Mouse (Mus musculus): ENCODE measurements around the gene Blm. TPM values are rescaled to one million over a fixed set of nuclear protein-coding genes. Genes with fewer than 3 reads are reported as not detected.
A peak's percentile ranks its signal among the peaks of the same experiment; 100 is the strongest.

Blm gene
- 29.7 and 34.0 TPM in 2 replicates for polyA plus RNA-seq (2015; fragmentation: Nextera tagmentation; extraction: Ambion mirVana)

DNA sequence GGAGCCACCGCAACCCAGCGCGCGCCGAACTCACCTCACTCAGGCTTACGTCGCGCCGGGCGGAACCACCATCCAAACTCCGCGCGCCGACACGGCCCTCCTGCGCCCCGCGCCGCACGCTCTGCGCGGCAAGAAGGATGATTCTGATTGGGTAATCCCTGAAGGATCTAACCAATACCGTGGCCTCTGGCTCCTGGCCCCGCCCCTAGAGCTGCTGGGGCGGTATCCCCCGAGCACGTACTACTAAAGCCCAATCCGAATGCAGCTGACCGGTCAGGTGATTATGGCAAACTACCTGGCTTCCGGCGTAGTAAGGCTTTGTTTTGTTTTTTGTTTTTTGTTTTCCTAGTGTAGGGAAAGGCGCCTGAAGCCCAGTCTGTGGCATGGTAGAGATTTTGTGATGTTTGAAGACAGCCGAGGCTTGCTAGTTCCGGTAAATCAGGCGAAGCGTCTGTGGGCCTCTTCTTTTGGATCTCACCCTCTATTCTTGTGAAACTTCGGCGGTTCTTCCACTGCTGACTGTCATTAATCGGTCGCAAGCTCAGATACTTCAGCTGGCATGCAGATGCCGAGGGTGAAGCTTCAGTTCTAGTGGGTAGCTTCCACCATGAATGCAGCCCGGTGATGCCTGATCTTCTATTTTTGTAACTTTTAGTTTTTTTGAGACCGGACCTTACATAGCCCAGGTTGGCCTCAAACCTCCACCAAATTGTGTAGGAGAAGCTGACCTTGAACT is at the start of gene Blm:
Blm (minus strand) TSS at position 111 of the 736 bp plus-strand sequence.
- WGBS (ENCODE audit: insufficient replicate concordance): under 1% methylated on average over 43 of the region's 43 CpGs
- Histone ChIP-seq H3K9ac (peak within 1 kb of the TSS; percentile 87), H3K36me3 (peaks cover 8% of the 10 kb centered on the region; the same call in 1 of the 2 replicates), H3K9me3 (replicated peaks) (no peaks in the 10 kb centered on the region), H3K4me2 (peak within 1 kb of the TSS; percentile 82), H3K4me1 (replicated peaks) (peaks cover 71% of the 10 kb centered on the region), H3K27ac (peak within 1 kb of the TSS; percentile 95), H3K27me3 (no peaks in the 10 kb centered on the region), H3K4me3 (replicated peaks) (peak within 1 kb of the TSS; percentile 75)
- peak; percentile 98 for DNase-seq
- peak; percentile 96 for ATAC-seq (ENCODE audit: low read depth)

DNA sequence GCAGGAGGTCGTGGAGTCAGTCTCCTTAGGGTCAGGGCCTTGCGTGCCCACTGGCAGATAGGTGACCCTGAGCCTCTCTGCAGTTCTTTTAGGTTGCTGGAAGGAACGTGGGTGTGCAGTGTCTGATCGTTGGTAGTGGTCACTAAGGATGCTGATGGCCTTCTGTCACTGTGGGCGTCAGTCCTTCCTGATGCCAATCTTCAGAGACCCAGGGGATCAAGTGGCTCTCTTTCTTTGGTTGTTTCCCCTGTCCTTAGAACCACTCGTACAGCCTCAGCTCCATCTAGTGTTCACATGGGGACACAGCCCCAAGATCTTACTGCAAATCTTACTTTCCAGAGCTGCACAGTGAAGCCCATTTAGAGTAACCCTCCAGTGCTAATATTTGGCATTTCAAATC is 49.1 kb upstream of the Blm start:
- DNase-seq: no peak
- H3K36me3 ChIP-seq: 0 out of 2 replicates have a peak, but pooled peaks cover 4% of the 10 kb centered on the region
- no peak overlapping the region for H3K4me2 ChIP-seq
- no peak overlapping the region for H3K27ac ChIP-seq
- H3K4me1 ChIP-seq (replicated peaks): peaks cover 25% of the 10 kb centered on the region
- WGBS (ENCODE audit: insufficient replicate concordance): 22% methylated on average over 6 of the region's 6 CpGs
- H3K9ac ChIP-seq: no peak overlapping the region
- 0 out of 2 replicates have a peak, but pooled peaks have one; percentile 21 for ATAC-seq (ENCODE audit: low read depth)
- H3K4me3 ChIP-seq (replicated peaks): no peak overlapping the region
- H3K9me3 ChIP-seq (replicated peaks): no peaks in the 10 kb centered on the region
- H3K27me3 ChIP-seq: peaks cover 7% of the 10 kb centered on the region; the same call in 1 of the 2 replicates

DNA sequence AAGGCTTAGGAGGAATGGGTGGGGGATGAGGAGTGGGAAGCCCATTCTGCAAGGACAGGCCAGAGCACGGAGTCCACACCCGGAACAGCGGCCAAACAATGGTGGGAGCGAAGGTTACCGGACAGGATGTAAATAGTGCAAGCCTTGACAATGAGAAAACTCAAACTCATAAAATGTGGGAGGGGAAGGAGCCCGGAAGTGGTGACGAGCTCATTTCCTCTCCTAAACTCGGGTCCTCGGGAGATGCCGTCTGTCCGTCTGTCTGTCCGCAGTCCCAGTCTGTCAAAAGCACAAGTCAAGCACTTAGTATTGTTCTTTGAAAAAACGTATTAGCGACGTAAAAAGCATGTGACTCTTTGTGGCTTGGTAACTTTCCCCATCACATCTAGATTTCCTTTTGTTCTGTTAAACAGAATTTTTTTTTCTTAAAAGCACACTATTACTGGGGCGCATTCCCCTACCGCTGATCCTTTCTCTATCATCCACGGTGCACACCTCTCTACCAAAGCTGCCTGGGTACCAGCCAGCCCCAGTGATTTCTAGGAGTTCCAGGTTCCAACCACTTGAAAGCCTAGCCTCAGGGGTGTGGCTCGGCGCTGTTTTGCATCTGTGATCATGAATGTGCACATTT is 48.0 kb upstream of the Blm start:
- Histone ChIP-seq H3K27me3 (peaks cover 7% of the 10 kb centered on the region; the same call in 1 of the 2 replicates), H3K4me1 (replicated peaks) (peaks cover 24% of the 10 kb centered on the region), H3K27ac (no peak overlapping the region), H3K9me3 (replicated peaks) (no peaks in the 10 kb centered on the region), H3K36me3 (no peaks in the 10 kb centered on the region), H3K9ac (no peak overlapping the region), H3K4me3 (replicated peaks) (0 out of 2 replicates have a peak overlapping the region, but pooled peaks have one; percentile 16), H3K4me2 (peak overlapping the region; percentile 42)
- peak; percentile 41; the same call in 1 of the 2 replicates for ATAC-seq (ENCODE audit: low read depth)
- DNase-seq: no peak
- 18% methylated on average over 20 of the region's 20 CpGs for WGBS (ENCODE audit: insufficient replicate concordance)

DNA sequence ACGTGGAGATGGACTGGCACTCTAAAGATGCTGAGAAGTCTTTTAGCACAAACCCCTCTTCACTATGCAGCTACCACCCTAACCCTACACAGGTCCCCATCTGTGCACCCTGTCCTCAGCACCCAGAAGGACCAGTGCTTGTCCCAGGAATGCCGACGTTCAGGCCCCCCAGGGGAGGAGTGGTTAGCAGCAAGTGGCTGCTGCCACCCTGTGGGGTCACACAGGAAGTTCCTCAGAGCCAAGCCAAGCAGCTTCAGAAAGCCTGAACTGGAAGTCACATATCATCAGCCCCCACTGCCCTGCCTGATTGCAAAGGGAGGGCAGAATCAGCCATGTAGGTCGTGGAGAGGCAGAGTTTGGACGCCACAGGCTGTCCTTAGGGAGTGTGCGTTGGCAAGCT is 45.4 kb upstream of the Blm start:
- H3K9me3 ChIP-seq (replicated peaks): no peaks in the 10 kb centered on the region
- no peak overlapping the region for H3K9ac ChIP-seq
- 33% methylated on average over 6 of the region's 6 CpGs for WGBS (ENCODE audit: insufficient replicate concordance)
- no peaks in the 10 kb centered on the region for H3K36me3 ChIP-seq
- H3K27me3 ChIP-seq: peaks cover 5% of the 10 kb centered on the region; the same call in 1 of the 2 replicates
- no peak overlapping the region for H3K4me3 ChIP-seq (replicated peaks)
- H3K4me2 ChIP-seq: no peak overlapping the region
- ATAC-seq (ENCODE audit: low read depth) (no peak), DNase-seq (no peak)
- peaks cover 19% of the 10 kb centered on the region for H3K4me1 ChIP-seq (replicated peaks)
- no peak overlapping the region for H3K27ac ChIP-seq

DNA sequence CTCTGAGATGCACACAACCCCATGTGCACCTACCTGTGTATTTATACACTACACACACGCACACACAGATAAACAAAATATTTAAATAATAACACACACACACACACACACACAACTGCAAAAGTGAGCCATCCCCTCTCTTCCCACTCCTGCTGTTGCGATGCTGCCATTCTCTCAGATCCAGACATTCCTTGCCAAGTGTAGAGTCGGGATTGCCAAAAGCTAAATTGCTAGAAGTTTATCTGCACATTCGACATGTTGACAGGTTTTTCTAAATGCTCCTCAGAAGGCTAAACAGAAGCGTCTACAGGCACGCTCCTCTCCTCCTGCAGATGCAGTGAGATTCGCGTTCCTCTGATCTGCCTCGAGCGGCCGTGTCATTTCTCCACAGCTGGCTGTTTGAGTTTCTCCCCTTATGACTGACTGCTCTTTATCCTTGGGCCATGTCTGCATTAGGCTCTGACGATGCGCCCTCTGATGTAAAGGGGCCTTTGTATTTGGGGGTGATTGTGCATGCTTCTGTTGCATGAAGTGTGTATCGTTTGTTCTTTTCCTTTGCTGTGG is 42.6 kb upstream of the Blm start:
- WGBS (ENCODE audit: insufficient replicate concordance): 68% methylated on average over 14 of the region's 14 CpGs
- H3K36me3 ChIP-seq: no peaks in the 10 kb centered on the region
- H3K4me2 ChIP-seq: no peak overlapping the region
- no peak overlapping the region for H3K4me3 ChIP-seq (replicated peaks)
- H3K4me1 ChIP-seq (replicated peaks): peaks cover 4% of the 10 kb centered on the region
- no peak for DNase-seq
- H3K27ac ChIP-seq: no peak overlapping the region
- H3K27me3 ChIP-seq: peaks cover 8% of the 10 kb centered on the region; the same call in 1 of the 2 replicates
- H3K9me3 ChIP-seq (replicated peaks): no peaks in the 10 kb centered on the region
- no peak for ATAC-seq (ENCODE audit: low read depth)
- no peak overlapping the region for H3K9ac ChIP-seq

DNA sequence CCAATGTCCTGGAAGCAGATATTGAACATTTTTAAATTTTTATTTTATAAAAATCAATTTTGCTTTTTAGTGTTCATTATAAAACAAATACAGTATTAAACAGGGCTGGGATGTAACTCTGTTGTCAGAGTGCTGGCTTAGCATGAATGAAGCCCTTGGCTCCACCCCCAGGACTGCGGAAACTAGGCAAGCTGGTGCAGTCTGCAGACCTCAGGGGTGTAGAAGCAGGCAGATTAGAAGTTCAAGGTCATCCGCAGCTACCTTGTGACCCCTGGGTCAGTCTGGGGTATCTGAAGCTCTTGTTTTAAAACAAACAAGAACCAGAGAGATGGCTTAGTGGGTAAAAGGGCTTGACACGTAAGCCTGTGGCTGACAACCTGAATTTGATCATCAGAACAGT is 41.7 kb upstream of the Blm start:
- Histone ChIP-seq H3K27me3 (peaks cover 12% of the 10 kb centered on the region; the same call in 1 of the 2 replicates), H3K4me3 (replicated peaks) (no peak overlapping the region), H3K9ac (no peak overlapping the region), H3K27ac (no peak overlapping the region), H3K4me2 (no peak overlapping the region), H3K9me3 (replicated peaks) (no peaks in the 10 kb centered on the region), H3K36me3 (no peaks in the 10 kb centered on the region), H3K4me1 (replicated peaks) (peaks cover 4% of the 10 kb centered on the region)
- ATAC-seq (ENCODE audit: low read depth) (no peak), DNase-seq (no peak)
- 60% methylated on average over 3 of the region's 3 CpGs for WGBS (ENCODE audit: insufficient replicate concordance)

DNA sequence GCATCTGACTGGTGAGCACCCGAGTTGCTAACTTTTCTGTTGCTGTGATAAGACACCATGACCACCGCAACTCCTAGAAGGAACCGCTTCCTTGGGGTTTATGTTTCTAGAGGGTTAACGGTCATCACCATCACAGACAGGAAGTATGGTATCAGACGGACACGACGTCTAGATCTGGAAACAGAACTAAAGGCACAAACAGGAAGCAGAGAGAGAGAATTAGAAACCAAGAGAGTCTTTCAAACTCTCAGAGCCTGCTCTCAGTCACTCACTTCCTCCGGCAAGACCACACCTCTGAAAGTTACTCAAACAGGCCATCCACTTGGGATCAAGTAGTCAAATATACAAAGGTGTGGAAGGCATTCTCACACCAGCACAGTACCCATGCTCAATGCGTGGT is 40.8 kb upstream of the Blm start:
- DNase-seq (no peak), ATAC-seq (ENCODE audit: low read depth) (no peak)
- H3K27me3 ChIP-seq: peaks cover 9% of the 10 kb centered on the region; the same call in 1 of the 2 replicates
- 21% methylated on average over 9 of the region's 9 CpGs for WGBS (ENCODE audit: insufficient replicate concordance)
- no peak overlapping the region for H3K4me3 ChIP-seq (replicated peaks)
- H3K4me2 ChIP-seq: no peak overlapping the region
- no peak overlapping the region for H3K27ac ChIP-seq
- no peaks in the 10 kb centered on the region for H3K9me3 ChIP-seq (replicated peaks)
- H3K9ac ChIP-seq: no peak overlapping the region
- H3K4me1 ChIP-seq (replicated peaks): peaks cover 4% of the 10 kb centered on the region
- H3K36me3 ChIP-seq: no peaks in the 10 kb centered on the region

DNA sequence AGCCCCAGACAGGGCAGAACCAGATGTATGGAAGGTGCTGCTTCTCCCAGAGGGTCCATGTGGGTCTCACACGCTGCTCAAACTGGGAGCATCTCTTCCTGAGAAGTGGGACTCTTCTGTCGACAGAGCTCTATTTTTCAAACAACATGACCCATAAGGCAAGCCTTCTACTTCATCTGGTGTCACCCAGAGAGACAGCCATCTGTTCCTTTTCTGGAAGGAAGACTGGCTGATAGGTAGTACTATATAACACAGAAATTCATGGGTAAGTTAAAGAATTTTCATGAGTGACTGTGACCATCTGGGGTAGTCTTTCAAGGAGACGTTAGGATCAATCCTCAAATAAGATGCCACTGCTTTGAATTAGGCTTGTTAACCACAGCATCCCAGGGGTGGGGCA is 38.2 kb upstream of the Blm start:
- Histone ChIP-seq H3K9me3 (replicated peaks) (no peaks in the 10 kb centered on the region), H3K27me3 (peaks cover 9% of the 10 kb centered on the region; the same call in 1 of the 2 replicates), H3K4me1 (replicated peaks) (peaks cover 4% of the 10 kb centered on the region), H3K9ac (no peak overlapping the region), H3K27ac (no peak overlapping the region), H3K4me3 (replicated peaks) (no peak overlapping the region), H3K4me2 (no peak overlapping the region), H3K36me3 (no peaks in the 10 kb centered on the region)
- DNase-seq (no peak), ATAC-seq (ENCODE audit: low read depth) (no peak)
- WGBS (ENCODE audit: insufficient replicate concordance): 51% methylated on average over 3 of the region's 3 CpGs

DNA sequence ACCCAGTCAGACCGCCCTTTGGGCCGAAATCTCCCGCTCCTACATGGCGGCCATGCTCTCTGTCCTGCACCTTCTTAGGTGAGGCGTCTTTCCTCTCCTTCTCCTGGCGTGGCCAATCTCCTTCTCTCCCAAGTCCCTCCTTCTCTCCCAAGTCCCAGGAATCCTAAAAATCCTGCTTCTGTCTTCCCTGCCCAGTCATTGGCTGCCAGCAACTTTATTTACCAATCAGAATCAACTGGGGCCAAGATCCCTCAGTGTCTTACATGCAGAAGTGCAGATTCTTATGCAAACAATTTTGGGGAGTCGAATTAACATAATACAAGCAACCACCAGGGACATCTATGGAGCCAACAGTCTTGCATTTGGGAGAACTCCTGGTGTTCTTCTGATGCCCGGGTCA is 33.1 kb upstream of the Blm start:
- H3K4me3 ChIP-seq (replicated peaks): no peak overlapping the region
- DNase-seq: no peak
- H3K4me1 ChIP-seq (replicated peaks): no peaks in the 10 kb centered on the region
- 81% methylated on average over 8 of the region's 8 CpGs for WGBS (ENCODE audit: insufficient replicate concordance)
- ATAC-seq (ENCODE audit: low read depth): no peak
- H3K27ac ChIP-seq: no peak overlapping the region
- H3K9ac ChIP-seq: no peak overlapping the region
- no peak overlapping the region for H3K4me2 ChIP-seq
- no peaks in the 10 kb centered on the region for H3K9me3 ChIP-seq (replicated peaks)
- peaks cover 4% of the 10 kb centered on the region; the same call in 1 of the 2 replicates for H3K27me3 ChIP-seq
- no peaks in the 10 kb centered on the region for H3K36me3 ChIP-seq

DNA sequence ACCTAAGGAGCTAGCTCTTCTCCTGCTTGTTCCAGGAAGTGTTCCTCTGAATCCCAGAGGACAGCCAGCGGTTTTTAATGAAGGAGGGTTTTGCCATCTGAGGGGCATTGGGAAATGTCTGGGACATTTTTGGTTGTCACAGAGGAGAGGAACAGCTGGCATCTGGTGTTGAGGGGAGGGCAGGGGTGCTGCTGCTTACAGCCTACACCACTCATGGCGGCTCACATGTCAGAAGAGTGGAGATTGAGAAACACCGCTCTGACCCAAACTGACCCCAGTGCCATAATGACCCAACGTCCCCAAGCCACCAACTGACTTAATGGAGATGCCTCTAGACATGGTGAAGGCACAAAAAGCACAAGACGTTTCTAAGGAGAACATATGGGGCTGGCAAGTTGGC is 27.0 kb upstream of the Blm start:
- Histone ChIP-seq H3K9ac (no peak overlapping the region), H3K27ac (no peak overlapping the region), H3K36me3 (no peaks in the 10 kb centered on the region), H3K27me3 (no peaks in the 10 kb centered on the region), H3K4me2 (no peak overlapping the region), H3K4me1 (replicated peaks) (peaks cover 11% of the 10 kb centered on the region), H3K9me3 (replicated peaks) (no peaks in the 10 kb centered on the region), H3K4me3 (replicated peaks) (no peak overlapping the region)
- 66% methylated on average over 5 of the region's 5 CpGs for WGBS (ENCODE audit: insufficient replicate concordance)
- no peak for ATAC-seq (ENCODE audit: low read depth)
- no peak for DNase-seq

DNA sequence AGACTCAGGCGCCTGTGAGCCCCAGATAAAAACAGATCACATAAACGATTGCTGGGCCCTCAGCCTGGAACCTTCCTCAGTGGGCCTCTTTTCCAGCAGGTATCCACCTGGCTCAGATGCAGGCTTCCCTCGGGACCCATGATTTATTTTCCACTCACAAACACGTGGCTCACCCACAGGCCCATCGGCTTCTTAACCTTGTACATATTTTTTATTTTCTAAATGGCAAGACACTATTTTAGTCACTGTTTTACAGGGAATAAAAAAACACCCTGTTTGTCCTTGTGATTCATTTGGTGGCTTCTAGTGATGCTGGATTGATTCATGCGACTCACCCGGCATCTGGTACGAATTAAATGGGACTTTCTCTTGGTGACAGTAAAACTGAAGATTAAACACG is 26.4 kb upstream of the Blm start:
- Histone ChIP-seq H3K36me3 (no peaks in the 10 kb centered on the region), H3K27me3 (no peaks in the 10 kb centered on the region), H3K9ac (no peak overlapping the region), H3K4me2 (no peak overlapping the region), H3K9me3 (replicated peaks) (no peaks in the 10 kb centered on the region), H3K4me1 (replicated peaks) (peaks cover 11% of the 10 kb centered on the region), H3K4me3 (replicated peaks) (no peak overlapping the region), H3K27ac (no peak overlapping the region)
- WGBS (ENCODE audit: insufficient replicate concordance): 61% methylated on average over 9 of the region's 9 CpGs
- DNase-seq: no peak
- ATAC-seq (ENCODE audit: low read depth): no peak

All from liver, embryonic 13.5 days (tissue).